Mouse (Mus musculus) erythroblast, embryonic 14.5 days (primary cell): Measurements from ENCODE around the gene Cdc42ep3.

ENCODE experiments used
- GATA1 ChIP-seq: IDR thresholded peaks from 2 replicates; pipeline ENCODE4 v1.6.1; 2012; ENCODE audit warnings: low read length, inconsistent platforms, mixed read lengths
- TAL1 ChIP-seq: IDR thresholded peaks from 3 replicates; pipeline ENCODE4 v1.6.1; 2012; ENCODE audit warnings: low read length, inconsistent platforms, mixed read lengths

DNA sequence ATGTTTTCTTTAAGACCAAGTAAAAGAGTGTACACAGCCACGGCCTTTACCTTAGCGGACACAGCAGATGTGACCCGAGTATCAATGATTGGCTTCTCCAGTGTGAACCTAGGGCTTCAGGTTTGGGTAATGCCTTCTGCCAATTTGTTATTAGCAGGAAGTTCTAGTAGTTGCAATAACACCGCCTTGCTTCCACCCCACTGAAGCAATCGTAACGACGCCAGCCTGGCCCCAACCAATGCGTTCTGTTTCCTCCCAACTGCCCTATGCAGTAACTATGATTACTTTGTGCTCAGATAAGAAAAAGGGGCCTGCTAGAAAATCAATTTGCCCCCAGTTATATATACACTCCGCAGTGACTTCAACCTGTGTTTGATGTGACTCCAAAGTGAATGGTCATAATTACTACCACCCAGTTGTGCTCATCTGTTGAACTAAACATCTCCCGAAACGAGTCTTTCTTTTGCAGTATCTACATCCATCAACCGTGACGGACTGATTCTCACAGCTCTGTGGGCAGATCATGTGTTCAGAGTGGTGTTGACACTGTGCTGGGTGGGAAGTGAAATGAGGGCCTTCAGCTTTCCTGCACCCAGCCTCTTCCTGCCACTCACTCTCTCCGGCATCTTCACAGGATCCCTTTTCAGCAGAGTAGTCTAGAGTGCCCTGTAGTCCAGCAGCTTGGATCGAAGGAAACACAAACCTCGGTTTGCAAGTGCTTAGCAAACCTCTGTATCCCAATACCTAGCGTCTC, 51.0 kb downstream of the Cdc42ep3 start:
- TF ChIP-seq GATA1 = no peak
- TF ChIP-seq TAL1 = no peak
